ENCODE assay signal across 24 mouse cellular contexts in the genomic region with DNA sequence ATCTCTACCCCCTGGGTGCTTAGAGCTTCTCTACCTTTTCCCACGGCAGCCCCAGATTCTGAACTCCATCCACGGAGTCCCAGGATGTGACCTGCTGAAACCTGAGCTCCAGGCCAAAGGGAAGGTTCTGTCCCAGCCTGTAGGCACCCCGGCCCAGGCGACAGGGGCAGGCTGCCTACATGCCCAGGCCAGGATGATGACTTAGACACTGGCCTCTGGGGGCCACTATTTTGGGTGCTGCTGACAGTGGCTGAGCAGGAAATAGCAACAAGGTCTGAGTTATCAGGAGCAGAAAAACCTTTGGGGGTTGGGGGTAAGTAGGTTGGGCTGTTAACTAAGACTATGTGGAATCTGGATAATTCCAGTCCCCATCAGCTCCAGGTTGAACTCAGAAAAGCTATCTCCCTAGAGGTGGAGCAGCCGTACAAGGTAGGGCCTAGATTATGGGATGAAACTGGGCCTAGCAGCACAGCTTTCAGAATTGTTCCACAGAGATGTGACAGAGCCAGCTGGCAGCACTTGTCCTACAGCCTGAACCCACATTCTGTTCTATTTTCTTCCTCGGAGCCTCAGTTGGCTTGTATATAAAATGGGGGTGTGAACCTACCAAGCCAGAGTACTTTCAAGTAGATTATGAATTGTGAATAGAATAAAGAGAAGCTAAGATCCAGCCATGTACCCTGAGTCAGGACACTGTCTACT. TPM values are rescaled to one million over a fixed set of nuclear protein-coding genes. Genes with fewer than 3 reads are reported as not detected.
DNase-seq lines count a peak whose midpoint lies in the region; ATAC-seq lines count a peak whose summit lies in the region.
"Had no signal": no experiment of that assay in that cellular context is flagged by ENCODE, and none has a peak within 500 bp of the region (broad histone marks: within the 10 kb centered on the region; RNA-seq: fewer than 3 reads in every experiment).

No protein-coding gene starts in this region.

- H3K9me3 ChIP-seq in heart, embryonic 10.5 days, result no peaks in the 10 kb centered on the region
- no peaks in the 10 kb centered on the region for H3K9me3 ChIP-seq in neural tube, embryonic 15.5 days (replicated peaks)
- H3K9me3 ChIP-seq: embryonic facial prominence, embryonic 15.5 days; liver, embryonic 13.5 days; lung, embryonic 15.5 days; stomach, embryonic 15.5 days had no signal

- peak overlapping the region; percentile 57; the same call in 1 of the 2 replicates for H3K27ac ChIP-seq in heart, embryonic 10.5 days
- no peak overlapping the region for H3K27ac ChIP-seq in neural tube, embryonic 15.5 days (replicated peaks)
- H3K27ac ChIP-seq: embryonic facial prominence, embryonic 15.5 days; forebrain, embryonic 10.5 days; heart, embryonic 13.5 days; liver, embryonic 13.5 days; lung, embryonic 15.5 days; macrophage; neural tube, embryonic 12.5 days; stomach, embryonic 15.5 days had no signal

- no peak overlapping the region for H3K4me3 ChIP-seq in heart, embryonic 10.5 days
- no peak overlapping the region for H3K4me3 ChIP-seq in neural tube, embryonic 15.5 days (replicated peaks)
- H3K4me3 ChIP-seq: embryonic facial prominence, embryonic 15.5 days; forebrain, embryonic 10.5 days; heart, embryonic 13.5 days; liver, embryonic 13.5 days; lung, embryonic 15.5 days; neural tube, embryonic 12.5 days; stomach, embryonic 15.5 days had no signal

- 50% methylated on average over 6 of the region's 6 CpGs for WGBS in heart, embryonic 10.5 days
- 86% methylated on average over 6 of the region's 6 CpGs for WGBS in neural tube, embryonic 15.5 days

- H3K27me3 ChIP-seq in heart, embryonic 10.5 days (ENCODE audit: insufficient read depth, poor library complexity, severe bottlenecking), result no peaks in the 10 kb centered on the region
- no peaks in the 10 kb centered on the region for H3K27me3 ChIP-seq in neural tube, embryonic 15.5 days (replicated peaks)
- H3K27me3 ChIP-seq: heart, embryonic 13.5 days; liver, embryonic 13.5 days; lung, embryonic 15.5 days; neural tube, embryonic 12.5 days; stomach, embryonic 15.5 days had no signal

- H3K36me3 ChIP-seq in heart, embryonic 10.5 days, result no peaks in the 10 kb centered on the region
- no peaks in the 10 kb centered on the region for H3K36me3 ChIP-seq in neural tube, embryonic 15.5 days
- H3K36me3 ChIP-seq: embryonic facial prominence, embryonic 15.5 days; forebrain, embryonic 10.5 days; heart, embryonic 13.5 days; liver, embryonic 13.5 days; lung, embryonic 15.5 days; neural tube, embryonic 12.5 days; stomach, embryonic 15.5 days had no signal

- H3K4me1 ChIP-seq in heart, embryonic 10.5 days, result peaks cover 22% of the 10 kb centered on the region
- no peaks in the 10 kb centered on the region for H3K4me1 ChIP-seq in neural tube, embryonic 15.5 days
- H3K4me1 ChIP-seq: embryonic facial prominence, embryonic 15.5 days; forebrain, embryonic 10.5 days; liver, embryonic 13.5 days; lung, embryonic 15.5 days; neural tube, embryonic 12.5 days; stomach, embryonic 15.5 days had no signal

- H3K9ac ChIP-seq in neural tube, embryonic 15.5 days (replicated peaks), result no peak overlapping the region
- H3K9ac ChIP-seq: embryonic facial prominence, embryonic 15.5 days; heart, embryonic 13.5 days; liver, embryonic 13.5 days; lung, embryonic 15.5 days; neural tube, embryonic 12.5 days; stomach, embryonic 15.5 days had no signal

- peak; percentile 73 for DNase-seq in heart, embryonic 10.5 days (ENCODE audit: low spot score)
- no peak for DNase-seq in heart, postnatal 10 days
- peak; percentile 73 for DNase-seq in right cerebral cortex, adult 18-20 months
- DNase-seq in right cerebral cortex, postnatal 4 days, result no peak
- DNase-seq in layer of hippocampus, adult 9-11 months, result peak; percentile 73
- DNase-seq in cerebellum, adult 8-10 months, result no peak
- DNase-seq: cerebellum, adult 9-11 months; kidney, adult 8-10 months; kidney, postnatal 36 days; liver, embryonic 13.5 days; spleen, adult 18-20 months had no signal

- intact Hi-C loops in heart, postnatal 10 days (cut with DNase I), result no loop called here

- H3K4me2 ChIP-seq in neural tube, embryonic 15.5 days, result no peak overlapping the region
- H3K4me2 ChIP-seq: embryonic facial prominence, embryonic 15.5 days; heart, embryonic 13.5 days; liver, embryonic 13.5 days; lung, embryonic 15.5 days; midbrain, embryonic 11.5 days; neural tube, embryonic 12.5 days; stomach, embryonic 15.5 days had no signal

- no peak for ATAC-seq in neural tube, embryonic 15.5 days (ENCODE audit: low FRiP score)
- ATAC-seq: CD4-positive, CD25-positive, alpha-beta regulatory T cell, adult 4 months had no signal

RNA-seq across cellular contexts. Expression of a gene that starts 14.8 kb away (rescaled TPM):
- polyA plus RNA-seq in heart, embryonic 10.5 days (2016; fragmentation: Nextera tagmentation; extraction: Ambion mirVana), result 0.12 and 0.15 TPM in 2 replicates
- under 1 TPM in 1 of 2 experiments, not detected in 1; 0.45 TPM for total RNA-seq in heart, postnatal 10 days (2021)
- 0.15 and 0.22 TPM in 2 replicates for polyA plus RNA-seq in neural tube, embryonic 15.5 days (2015; fragmentation: Nextera tagmentation; extraction: Ambion mirVana)
- total RNA-seq: hematopoietic stem cell, adult 5-6 weeks; MEL; monocyte, adult 5-6 weeks had no signal
- polyA plus RNA-seq: CD4-positive, CD25-positive, alpha-beta regulatory T cell, adult 4 months; embryonic facial prominence, embryonic 15.5 days; forebrain, embryonic 10.5 days; liver, embryonic 13.5 days; lung, embryonic 15.5 days; macrophage; midbrain, embryonic 11.5 days; neural tube, embryonic 12.5 days; stomach, embryonic 15.5 days had no signal

RNA-seq across cellular contexts. Expression of a gene that starts 21.1 kb away (rescaled TPM):
- 9.9 and 11.6 TPM in 2 replicates for polyA plus RNA-seq in heart, embryonic 10.5 days (2016; fragmentation: Nextera tagmentation; extraction: Ambion mirVana)
- total RNA-seq in heart, postnatal 10 days (2021), result 10 to 100 TPM; 27.2 to 30.5 TPM
- 16.1 and 20.6 TPM in 2 replicates for polyA plus RNA-seq in neural tube, embryonic 15.5 days (2015; fragmentation: Nextera tagmentation; extraction: Ambion mirVana)

RNA-seq across cellular contexts. Expression of a gene that starts 21.8 kb away (rescaled TPM):
- polyA plus RNA-seq in heart, embryonic 10.5 days (2016; fragmentation: Nextera tagmentation; extraction: Ambion mirVana), result 0.10 TPM in 1 of 2 replicates, not detected in the other
- under 1 TPM in 1 of 2 experiments, not detected in 1; 0.60 TPM for total RNA-seq in heart, postnatal 10 days (2021)
- 0.23 TPM in 1 of 2 replicates, not detected in the other for polyA plus RNA-seq in neural tube, embryonic 15.5 days (2015; fragmentation: Nextera tagmentation; extraction: Ambion mirVana)
- total RNA-seq: hematopoietic stem cell, adult 5-6 weeks; MEL; monocyte, adult 5-6 weeks had no signal
- polyA plus RNA-seq: CD4-positive, CD25-positive, alpha-beta regulatory T cell, adult 4 months; forebrain, embryonic 10.5 days; heart, embryonic 13.5 days; liver, embryonic 13.5 days; lung, embryonic 15.5 days; midbrain, embryonic 11.5 days; stomach, embryonic 15.5 days had no signal

Comparison
In these comparisons a context has a peak if more than half of its experiments do, and no peak if none do; other contexts are left out.
1. DNase-seq: peak in heart, embryonic 10.5 days (single experiment), right cerebral cortex, adult 18-20 months (single experiment) and layer of hippocampus, adult 9-11 months (single experiment); none in heart, postnatal 10 days (0 of 2), right cerebral cortex, postnatal 4 days (single experiment) and cerebellum, adult 8-10 months (single experiment).